Mouse (Mus musculus) kidney, adult 11 months (tissue): Measurements from ENCODE around the gene Brat1.

Source experiments
- DNase-seq: peaks from one replicate; pipeline ENCODE4 v3.0.0; 2022

Brat1 gene

GRCm38 (mm10) chr5:140702103-140702513 lies 2.7 kb upstream of the Brat1 start, which contains the start of gene Iqce:
Iqce (minus strand) TSS chr5:140702378.
- peak; percentile 94 for DNase-seq

- DNase-seq = peak; percentile 31
These were observed 2.1 kb upstream of the Brat1 start for GRCm38 (mm10) chr5:140702618-140703175.

GRCm38 (mm10) chr5:140703480-140704377 lies 1.1 kb upstream of the Brat1 start:
- peak; percentile 15 for DNase-seq

GRCm38 (mm10) chr5:140705501-140706171 lies 825 bp downstream of the Brat1 start:
- peak; percentile 37 for DNase-seq

GRCm38 (mm10) chr5:140710315-140710714 lies 5.5 kb downstream of the Brat1 start:
- no peak for DNase-seq

GRCm38 (mm10) chr5:140711040-140711439 lies 6.2 kb downstream of the Brat1 start:
- DNase-seq = no peak

GRCm38 (mm10) chr5:140720773-140721172 lies 16.0 kb downstream of the Brat1 start:
- DNase-seq = no peak

- no peak for DNase-seq
These were observed 17.3 kb downstream of the Brat1 start for GRCm38 (mm10) chr5:140722121-140722520.

- DNase-seq = no peak
These were observed 19.0 kb downstream of the Brat1 start, which contains the start of gene Amz1 for GRCm38 (mm10) chr5:140723822-140724221. Amz1 (plus strand) TSS chr5:140724127.

GRCm38 (mm10) chr5:140726062-140726839 lies 21.4 kb downstream of the Brat1 start:
- DNase-seq = no peak

GRCm38 (mm10) chr5:140726946-140727740 lies 22.3 kb downstream of the Brat1 start:
- no peak for DNase-seq

- no peak for DNase-seq
These were observed 26.4 kb downstream of the Brat1 start for GRCm38 (mm10) chr5:140731040-140731797.

GRCm38 (mm10) chr5:140732195-140732594 lies 27.4 kb downstream of the Brat1 start:
- no peak for DNase-seq

- DNase-seq = no peak
These were observed 28.5 kb downstream of the Brat1 start for GRCm38 (mm10) chr5:140733336-140733735.

- no peak for DNase-seq
These were observed 30.5 kb downstream of the Brat1 start for GRCm38 (mm10) chr5:140735297-140735696.

- no peak for DNase-seq
These were observed 31.4 kb downstream of the Brat1 start for GRCm38 (mm10) chr5:140736166-140736565.

GRCm38 (mm10) chr5:140739813-140740212 lies 35.0 kb downstream of the Brat1 start:
- DNase-seq = no peak

- DNase-seq = no peak
These were observed 36.2 kb downstream of the Brat1 start for GRCm38 (mm10) chr5:140741040-140741439.

- no peak for DNase-seq
These were observed 37.1 kb downstream of the Brat1 start for GRCm38 (mm10) chr5:140741877-140742276.

- DNase-seq = no peak
These were observed 38.9 kb downstream of the Brat1 start for GRCm38 (mm10) chr5:140743706-140744131.

- peak; percentile 91 for DNase-seq
These were observed 43.6 kb downstream of the Brat1 start for GRCm38 (mm10) chr5:140748425-140748824.
